Mouse (Mus musculus) urinary bladder, postnatal 14 days (tissue): ENCODE measurements around the gene Homez.

ENCODE experiments used
- DNase-seq: peaks from one replicate; pipeline ENCODE4 v3.0.0; 2021; ENCODE audit warnings: low spot score

Gene Homez

GRCm38 (mm10) chr14:54870861-54871260 is at the start of gene Homez:
Homez (minus strand) TSS chr14:54870961.
- no peak for DNase-seq

- DNase-seq: no peak
Measured at GRCm38 (mm10) chr14:54920076-54920685, 49.4 kb upstream of the Homez start.

GRCm38 (mm10) chr14:54913343-54913742 is 42.6 kb upstream of the Homez start:
- DNase-seq: no peak

GRCm38 (mm10) chr14:54912886-54913285 is 42.1 kb upstream of the Homez start, which contains the start of gene Slc22a17:
Slc22a17 (minus strand) TSS chr14:54913132.
- DNase-seq: peak; percentile 79

- DNase-seq: no peak
Measured at GRCm38 (mm10) chr14:54912109-54912850, 41.5 kb upstream of the Homez start.

- DNase-seq: no peak
Measured at GRCm38 (mm10) chr14:54908682-54909081, 37.9 kb upstream of the Homez start.

- DNase-seq: no peak
Measured at GRCm38 (mm10) chr14:54903641-54904040, 32.9 kb upstream of the Homez start.

GRCm38 (mm10) chr14:54900383-54900782 is 29.6 kb upstream of the Homez start:
- peak; percentile 77 for DNase-seq

- DNase-seq: no peak
Measured at GRCm38 (mm10) chr14:54897445-54897844, 26.7 kb upstream of the Homez start.

- DNase-seq: peak; percentile 65
Measured at GRCm38 (mm10) chr14:54894296-54895151, 23.8 kb upstream of the Homez start.

- peak; percentile 96 for DNase-seq
Measured at GRCm38 (mm10) chr14:54893651-54894181, 23.0 kb upstream of the Homez start.

- no peak for DNase-seq
Measured at GRCm38 (mm10) chr14:54892200-54892599, 21.4 kb upstream of the Homez start, which contains the start of gene Pabpn1. Pabpn1 (plus strand) TSS chr14:54892500.

GRCm38 (mm10) chr14:54885309-54885708 is 14.5 kb upstream of the Homez start:
- no peak for DNase-seq

- DNase-seq: no peak
Measured at GRCm38 (mm10) chr14:54884022-54884712, 13.4 kb upstream of the Homez start.

- DNase-seq: peak; percentile 86
Measured at GRCm38 (mm10) chr14:54883154-54884021, 12.6 kb upstream of the Homez start, which contains the start of the genes Bcl2l2 and Gm20521. Bcl2l2 (plus strand) TSS chr14:54883377. Gm20521 (plus strand) TSS chr14:54883441.

- DNase-seq: peak; percentile 69
Measured at GRCm38 (mm10) chr14:54877048-54877715, 6.4 kb upstream of the Homez start, which contains the start of gene Ppp1r3e. Ppp1r3e (minus strand) TSS chr14:54877550.

GRCm38 (mm10) chr14:54876539-54877047 is 5.8 kb upstream of the Homez start:
- peak; percentile 90 for DNase-seq

- no peak for DNase-seq
Measured at GRCm38 (mm10) chr14:54875844-54876538, 5.2 kb upstream of the Homez start.

- no peak for DNase-seq
Measured at GRCm38 (mm10) chr14:54874165-54874564, 3.4 kb upstream of the Homez start.
